Mouse (Mus musculus) left cerebral cortex, adult 18-20 months (tissue): ENCODE results near the gene Rhcg. TPM values are rescaled to one million over a fixed set of nuclear protein-coding genes. Genes with fewer than 3 reads are reported as not detected.

Experiments
- DNase-seq, 2 experiments: peaks; one replicate each; pipeline ENCODE4 v3.0.0; 2021 to 2022; ENCODE audit warnings: low spot score in 2 of 2, mixed read lengths in 1 of 2
- total RNA-seq, 2 experiments: library from RNA; stranded (reverse); gene quantifications; 2 replicates each; pipeline ENCODE4 v1.2.3; 2021

Gene Rhcg
- total RNA-seq, 2 experiments from 2014 or later, result 1.6 to 2.3 TPM

- DNase-seq, result no peak
These were observed 15.5 kb downstream of the Rhcg start for GRCm38 (mm10) chr7:79602006-79602405.

- no peak for DNase-seq
These were observed 17.3 kb downstream of the Rhcg start for GRCm38 (mm10) chr7:79600122-79600521.

GRCm38 (mm10) chr7:79594854-79595253 lies 22.6 kb downstream of the Rhcg start:
- DNase-seq, result peak; percentile 86

GRCm38 (mm10) chr7:79591812-79592731 lies 25.4 kb downstream of the Rhcg start:
- peak; percentile 75 to 76 for DNase-seq

GRCm38 (mm10) chr7:79590560-79591110 lies 26.8 kb downstream of the Rhcg start:
- DNase-seq, result no peak

- DNase-seq, result no peak
These were observed 27.5 kb downstream of the Rhcg start for GRCm38 (mm10) chr7:79589763-79590559.

- DNase-seq, result no peak
These were observed 29.2 kb downstream of the Rhcg start for GRCm38 (mm10) chr7:79588284-79588683.

- DNase-seq, result no peak
These were observed 38.6 kb downstream of the Rhcg start for GRCm38 (mm10) chr7:79578851-79579241.

GRCm38 (mm10) chr7:79577931-79578850 lies 39.3 kb downstream of the Rhcg start:
- no peak for DNase-seq

GRCm38 (mm10) chr7:79577096-79577874 lies 40.2 kb downstream of the Rhcg start:
- DNase-seq, result no peak

- peak; percentile 53 to 70 for DNase-seq
These were observed 40.8 kb downstream of the Rhcg start for GRCm38 (mm10) chr7:79576659-79577058.

- no peak for DNase-seq
These were observed 45.2 kb downstream of the Rhcg start for GRCm38 (mm10) chr7:79572191-79572818.

- DNase-seq, result no peak
These were observed 48.4 kb downstream of the Rhcg start for GRCm38 (mm10) chr7:79568937-79569535.

- DNase-seq, result no peak
These were observed 49.2 kb downstream of the Rhcg start for GRCm38 (mm10) chr7:79568212-79568611.

- no peak for DNase-seq
These were observed 53.8 kb downstream of the Rhcg start for GRCm38 (mm10) chr7:79563675-79564074.

- no peak for DNase-seq
These were observed 55.1 kb downstream of the Rhcg start for GRCm38 (mm10) chr7:79562385-79562784.

- DNase-seq, result no peak
These were observed 58.8 kb downstream of the Rhcg start for GRCm38 (mm10) chr7:79558698-79559097.

- DNase-seq, result no peak
These were observed 59.7 kb downstream of the Rhcg start for GRCm38 (mm10) chr7:79557728-79558221.
